Comparison of ENCODE assay signal across 17 mouse cellular contexts in genomic region chr9:63553628-63554027, GRCm38 (mm10).
DNase-seq lines count a peak whose midpoint lies in the region; ATAC-seq lines count a peak whose summit lies in the region.
"Had no signal": no experiment of that assay in that cellular context is flagged by ENCODE, and none has a peak within 500 bp of the region (broad histone marks: within the 10 kb centered on the region; RNA-seq: fewer than 3 reads in every experiment).

No protein-coding gene starts in this region.

- no peak for DNase-seq in frontal cortex, postnatal 25 days (ENCODE audit: low spot score in 2 of 2)
- peak; percentile 48 for DNase-seq in layer of hippocampus, adult 9-11 months
- no peak for DNase-seq in layer of hippocampus, adult 11-12 months (ENCODE audit: low spot score)
- peak; percentile 14 for DNase-seq in right cerebral cortex, postnatal 25 days
- DNase-seq in right cerebral cortex, postnatal 14 days: no peak
- DNase-seq in kidney, adult 18-20 months: no peak
- DNase-seq in spleen, postnatal 4 days (ENCODE audit: low spot score in 2 of 2): no peak
- DNase-seq: adrenal gland, adult 2 months; adrenal gland, postnatal 25 days; cerebellum, adult 2 months; cerebellum, postnatal 10 days; forebrain, postnatal 0 days; gastrocnemius, postnatal 14 days; heart, postnatal 36 days had no signal

- peak; percentile 84 for ATAC-seq in frontal cortex, adult (ENCODE audit: low TSS enrichment)
- ATAC-seq: forebrain, embryonic 13.5 days; forebrain, postnatal 0 days; hindbrain, embryonic 16.5 days had no signal

Comparison
In these comparisons a context has a peak if more than half of its experiments do, and no peak if none do; other contexts are left out.
1. DNase-seq: peak in layer of hippocampus, adult 9-11 months (single experiment) and right cerebral cortex, postnatal 25 days (single experiment); none in frontal cortex, postnatal 25 days (0 of 2), layer of hippocampus, adult 11-12 months (single experiment), right cerebral cortex, postnatal 14 days (single experiment), kidney, adult 18-20 months (single experiment) and spleen, postnatal 4 days (0 of 2).